ENCODE assay signal across 10 mouse cellular contexts in genomic region chr13:5444759-5445478, GRCm38 (mm10).
DNase-seq lines count a peak whose midpoint lies in the region; ATAC-seq lines count a peak whose summit lies in the region.
"Had no signal": no experiment of that assay in that cellular context is flagged by ENCODE, and none has a peak within 500 bp of the region (broad histone marks: within the 10 kb centered on the region; RNA-seq: fewer than 3 reads in every experiment).

No protein-coding gene starts in this region.

- peak; percentile 25 for DNase-seq in adrenal gland, adult 2 months
- no peak for DNase-seq in adrenal gland, postnatal 4 days (ENCODE audit: low spot score in 2 of 2)
- DNase-seq in ES-CJ7 (ENCODE audit: low read depth, low spot score), result peak; percentile 75
- peak; percentile 37 for DNase-seq in fat pad, adult 2 months (ENCODE audit: extremely low read depth, low read depth, low spot score)
- no peak for DNase-seq in thymus, postnatal 10 days (ENCODE audit: low spot score in 2 of 2)
- DNase-seq in frontal cortex, postnatal 14 days (ENCODE audit: low spot score in 2 of 2), result no peak
- no peak for DNase-seq in left cerebral cortex, postnatal 36 days (ENCODE audit: low spot score in 2 of 2)
- DNase-seq: embryo, embryonic 11 days had no signal

- ATAC-seq in megakaryocyte, adult 5-6 weeks (ENCODE audit: poor library complexity, severe bottlenecking), result peak; percentile 80
- ATAC-seq: intestine, embryonic 16.5 days had no signal

- intact Hi-C loops in left cerebral cortex, postnatal 36 days (cut with DNase I), result no loop called here

Comparison
In these comparisons a context has a peak if more than half of its experiments do, and no peak if none do; other contexts are left out.
1. DNase-seq: peak in adrenal gland, adult 2 months (single experiment), ES-CJ7 (single experiment) and fat pad, adult 2 months (single experiment); none in adrenal gland, postnatal 4 days (0 of 2), thymus, postnatal 10 days (0 of 2), frontal cortex, postnatal 14 days (0 of 2) and left cerebral cortex, postnatal 36 days (0 of 2).